Mouse (Mus musculus): Measurements from ENCODE around the gene Atp10b. TPM values are rescaled to one million over a fixed set of nuclear protein-coding genes. Genes with fewer than 3 reads are reported as not detected.

The Atp10b gene
- not detected for polyA plus RNA-seq (2017; shearing (Covaris generic))

GRCm38 (mm10) chr11:43149577-43149976 lies at the start of gene Atp10b:
Gene Atp10b, plus strand, starts transcription at chr11:43149877.

Other genes with a start within 250 kb of the Atp10b start
- not detected for gene Gm9972, start 114.1 kb upstream of the Atp10b start, polyA plus RNA-seq (2017; shearing (Covaris generic))

Measured in inflammation-experienced regulatory T-cells, adult 16 weeks (primary cell).